Mouse (Mus musculus): ENCODE measurements around the gene Pdhx. TPM values are rescaled to one million over a fixed set of nuclear protein-coding genes. Genes with fewer than 3 reads are reported as not detected.

Gene Pdhx
- polyA plus RNA-seq, 1 experiment from 2014 or later, result 25.3 TPM

DNA sequence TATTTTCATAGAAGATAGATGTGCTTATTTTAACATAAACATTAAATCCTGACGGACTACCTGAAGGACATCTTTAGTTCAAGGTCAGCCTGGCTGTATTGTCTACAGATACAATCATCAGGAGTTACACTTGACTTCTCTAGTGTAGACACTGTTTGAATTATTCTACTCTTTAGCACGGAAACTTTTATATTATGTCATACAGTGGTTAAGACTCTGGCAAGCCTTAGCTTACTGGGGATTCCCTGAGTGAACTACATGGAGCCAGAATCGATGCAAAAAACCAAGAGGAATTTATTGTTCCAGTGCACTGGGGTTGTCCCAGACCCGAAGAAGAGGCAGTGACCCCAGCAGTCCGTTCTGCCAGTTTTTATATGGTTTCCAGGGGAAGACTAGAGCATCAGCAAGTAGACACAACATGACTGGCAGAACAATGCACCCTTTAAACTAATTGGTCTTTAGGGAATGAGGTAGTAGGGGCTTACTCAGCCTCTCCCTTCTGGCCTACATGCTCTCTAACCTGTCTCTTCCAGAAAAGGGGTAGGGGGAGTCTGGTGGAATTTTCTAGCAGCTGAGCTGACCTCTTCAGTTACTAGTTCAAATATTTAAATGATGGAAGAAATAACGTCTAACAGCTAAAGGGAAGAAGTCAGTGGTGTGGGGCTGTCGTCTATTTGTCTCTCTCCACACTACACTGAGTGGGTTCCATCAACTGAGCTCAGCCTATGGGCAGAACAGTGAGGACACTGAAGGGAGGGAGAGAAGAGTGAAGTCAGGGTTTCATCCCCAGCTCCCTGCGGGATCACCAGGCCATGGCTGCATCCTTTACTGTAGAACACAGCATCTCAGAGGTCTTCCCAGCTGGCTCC lies 6.4 kb downstream of the Pdhx start:
- DNase-seq (ENCODE audit: low spot score) (no peak), ATAC-seq (no peak)
- no peak overlapping the region for H3K9ac ChIP-seq (replicated peaks; ENCODE audit: low read depth)
- peaks cover 4% of the 10 kb centered on the region; the same call in 1 of the 2 replicates for H3K4me1 ChIP-seq (ENCODE audit: insufficient read depth, low read depth, low read length)
- 66% methylated on average over 8 of the region's 8 CpGs for WGBS
- no peaks in the 10 kb centered on the region for H3K27me3 ChIP-seq (replicated peaks; ENCODE audit: insufficient read depth, low read length)
- no peaks in the 10 kb centered on the region for H3K36me3 ChIP-seq (ENCODE audit: insufficient read depth, low read length)
- H3K4me3 ChIP-seq (ENCODE audit: low read depth, low read length), result no peak overlapping the region
- no peak for TF ChIP-seq EP300 (IDR thresholded peaks at IDR 0.05)
- no peak for TF ChIP-seq CTCF (IDR thresholded peaks at IDR 0.05)
- no peaks in the 10 kb centered on the region for H3K9me3 ChIP-seq (ENCODE audit: low read length)
- H3K4me2 ChIP-seq (replicated peaks; ENCODE audit: low read depth, low read length), result no peak overlapping the region
- no peak overlapping the region for H3K27ac ChIP-seq (ENCODE audit: low read length)

DNA sequence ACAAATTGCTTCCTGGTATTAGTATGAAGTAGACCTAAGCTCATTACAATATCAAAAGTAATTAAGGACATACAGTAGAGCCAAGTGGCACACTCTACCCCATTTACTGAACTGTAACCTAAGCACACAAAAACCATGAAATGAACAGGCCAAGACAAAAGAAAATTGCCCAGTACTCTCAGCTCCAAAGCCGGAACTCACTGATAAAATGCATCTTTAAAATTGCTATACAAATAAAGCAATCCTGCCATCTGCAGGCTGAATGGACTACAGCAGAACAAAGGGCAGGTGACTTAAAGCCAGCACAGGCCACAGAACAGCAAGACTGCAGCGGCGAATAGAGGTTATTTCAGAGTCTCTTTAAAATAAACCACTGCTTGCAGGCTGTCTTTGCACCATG lies 10.4 kb downstream of the Pdhx start:
- no peaks in the 10 kb centered on the region for H3K9me3 ChIP-seq (ENCODE audit: low read length)
- peak; percentile 76 for DNase-seq (ENCODE audit: low spot score)
- H3K27ac ChIP-seq (ENCODE audit: low read length), result no peak overlapping the region
- WGBS, result 18% methylated on average over 3 of the region's 3 CpGs
- peaks cover 7% of the 10 kb centered on the region; the same call in 1 of the 2 replicates for H3K4me1 ChIP-seq (ENCODE audit: insufficient read depth, low read depth, low read length)
- H3K36me3 ChIP-seq (ENCODE audit: insufficient read depth, low read length), result no peaks in the 10 kb centered on the region
- ATAC-seq, result peak; percentile 66
- no peaks in the 10 kb centered on the region for H3K27me3 ChIP-seq (replicated peaks; ENCODE audit: insufficient read depth, low read length)
- H3K9ac ChIP-seq (replicated peaks; ENCODE audit: low read depth), result no peak overlapping the region
- TF ChIP-seq CTCF (IDR thresholded peaks at IDR 0.05) (peak; percentile 82), EP300 (IDR thresholded peaks at IDR 0.05) (no peak)
- H3K4me3 ChIP-seq (ENCODE audit: low read depth, low read length), result no peak overlapping the region
- no peak overlapping the region for H3K4me2 ChIP-seq (replicated peaks; ENCODE audit: low read depth, low read length)

DNA sequence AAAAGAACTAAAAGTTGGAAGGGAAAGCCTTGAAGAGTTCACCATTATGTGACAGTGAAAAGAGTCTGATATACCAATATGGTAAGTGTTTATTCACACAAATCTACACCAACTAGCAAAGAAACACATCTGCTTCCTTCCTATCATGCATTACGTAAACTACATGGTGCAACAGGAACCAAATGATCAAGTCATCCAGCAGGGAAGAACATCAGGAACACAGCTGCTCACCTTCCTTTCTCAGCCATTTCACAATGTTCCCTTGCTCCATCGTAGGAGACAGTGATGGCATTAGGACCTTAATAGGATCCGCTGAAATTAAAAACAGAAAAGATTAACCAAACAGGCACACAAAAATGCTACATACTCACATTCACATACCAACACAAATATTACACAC lies 15.0 kb downstream of the Pdhx start:
- peak; percentile 85 for ATAC-seq

DNA sequence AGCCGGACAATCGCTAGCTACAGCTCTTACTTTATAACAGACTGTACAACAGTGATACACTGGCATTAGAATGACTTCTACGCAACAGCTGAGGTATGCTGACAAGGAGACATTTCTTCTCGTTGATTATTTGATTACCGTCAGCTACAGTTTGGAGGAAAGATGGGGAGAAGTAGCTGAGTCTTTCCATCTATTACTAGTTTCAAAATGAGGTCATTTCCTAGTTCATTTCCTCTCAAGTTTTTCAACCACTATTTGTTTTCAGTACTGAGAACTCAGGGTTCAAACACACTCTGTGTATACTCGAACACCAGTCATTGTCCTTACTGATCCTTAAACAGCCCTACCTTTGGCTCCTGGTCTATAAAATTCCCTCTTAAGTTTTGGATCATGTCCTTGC lies 17.5 kb downstream of the Pdhx start:
- Histone ChIP-seq H3K9me3 (ENCODE audit: low read length) (no peaks in the 10 kb centered on the region), H3K4me2 (replicated peaks; ENCODE audit: low read depth, low read length) (no peak overlapping the region), H3K4me1 (ENCODE audit: insufficient read depth, low read depth, low read length) (no peaks in the 10 kb centered on the region; the same call in 1 of the 2 replicates), H3K27me3 (replicated peaks; ENCODE audit: insufficient read depth, low read length) (no peaks in the 10 kb centered on the region), H3K9ac (replicated peaks; ENCODE audit: low read depth) (no peak overlapping the region), H3K4me3 (ENCODE audit: low read depth, low read length) (no peak overlapping the region), H3K36me3 (ENCODE audit: insufficient read depth, low read length) (no peaks in the 10 kb centered on the region), H3K27ac (ENCODE audit: low read length) (no peak overlapping the region)
- no peak for ATAC-seq
- no peak for TF ChIP-seq CTCF (IDR thresholded peaks at IDR 0.05)
- TF ChIP-seq EP300 (IDR thresholded peaks at IDR 0.05), result no peak
- DNase-seq (ENCODE audit: low spot score), result no peak
- 85% methylated on average over 6 of the region's 6 CpGs for WGBS

More for the DNA sequence above, 15.0 kb downstream of the Pdhx start:
- Histone ChIP-seq H3K27ac (ENCODE audit: low read length) (no peak overlapping the region; the same call in 1 of the 2 replicates), H3K9me3 (ENCODE audit: low read length) (no peaks in the 10 kb centered on the region), H3K9ac (replicated peaks; ENCODE audit: low read depth) (no peak overlapping the region), H3K27me3 (replicated peaks; ENCODE audit: insufficient read depth, low read length) (no peaks in the 10 kb centered on the region), H3K4me2 (replicated peaks; ENCODE audit: low read depth, low read length) (no peak overlapping the region), H3K36me3 (ENCODE audit: insufficient read depth, low read length) (no peaks in the 10 kb centered on the region), H3K4me1 (ENCODE audit: insufficient read depth, low read depth, low read length) (peaks cover 7% of the 10 kb centered on the region; the same call in 1 of the 2 replicates), H3K4me3 (ENCODE audit: low read depth, low read length) (no peak overlapping the region)
- TF ChIP-seq EP300 (IDR thresholded peaks at IDR 0.05) (peak; percentile 90), CTCF (IDR thresholded peaks at IDR 0.05) (no peak)
- DNase-seq (ENCODE audit: low spot score), result peak; percentile 88
- 56% methylated on average over 3 of the region's 3 CpGs for WGBS

DNA sequence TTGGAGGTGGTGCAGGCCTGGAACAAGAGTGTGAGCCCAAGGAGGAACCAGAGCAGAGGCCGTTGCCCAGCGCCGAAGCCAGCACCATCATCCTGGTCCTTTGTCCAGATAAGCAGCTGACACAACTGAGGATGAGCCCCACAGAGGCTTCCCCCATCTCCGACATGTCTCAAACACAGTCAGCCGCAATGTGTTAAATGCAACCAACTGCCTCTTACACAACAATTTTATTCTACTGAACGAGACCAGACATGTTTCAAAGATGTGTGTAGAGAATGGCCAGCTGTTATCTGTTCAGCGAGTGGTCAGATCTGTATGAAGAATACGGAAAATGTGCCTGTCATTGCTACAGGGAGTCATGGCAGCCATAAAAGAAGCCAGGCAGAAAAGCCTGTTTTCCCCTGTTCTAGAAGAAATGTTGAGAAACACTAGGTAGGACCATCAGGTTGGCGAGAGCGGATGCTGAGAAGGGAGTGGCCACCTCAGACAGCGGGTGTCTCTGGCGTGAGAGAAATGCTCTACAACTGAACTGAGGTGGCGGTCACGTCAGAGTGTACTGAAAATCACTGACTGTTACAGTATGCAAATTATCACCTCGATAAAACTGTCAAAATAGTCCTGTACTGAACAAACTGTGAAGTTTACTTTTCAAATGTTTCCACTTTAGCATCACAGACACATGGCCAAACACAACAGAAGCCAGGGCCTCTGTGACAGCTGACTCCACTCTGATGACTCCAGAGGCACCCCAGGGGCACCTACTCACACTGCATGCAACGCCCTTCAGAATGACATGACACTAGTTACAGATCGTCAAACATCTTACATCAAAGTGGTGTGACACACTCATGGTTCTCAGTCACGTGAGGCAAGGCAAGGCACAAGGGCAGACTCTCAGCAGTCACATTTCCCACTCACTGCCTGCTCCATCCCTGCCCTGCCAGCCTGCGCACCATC lies 21.1 kb downstream of the Pdhx start:
- DNase-seq (ENCODE audit: low spot score) (peak; percentile 83), ATAC-seq (peak; percentile 89)
- no peak overlapping the region for H3K9ac ChIP-seq (replicated peaks; ENCODE audit: low read depth)
- TF ChIP-seq EP300 (IDR thresholded peaks at IDR 0.05) (no peak), CTCF (IDR thresholded peaks at IDR 0.05) (no peak)
- H3K27ac ChIP-seq (ENCODE audit: low read length), result peak overlapping the region; percentile 27; the same call in 1 of the 2 replicates
- no peaks in the 10 kb centered on the region for H3K36me3 ChIP-seq (ENCODE audit: insufficient read depth, low read length)
- H3K27me3 ChIP-seq (replicated peaks; ENCODE audit: insufficient read depth, low read length), result no peaks in the 10 kb centered on the region
- H3K9me3 ChIP-seq (ENCODE audit: low read length), result no peaks in the 10 kb centered on the region
- H3K4me2 ChIP-seq (replicated peaks; ENCODE audit: low read depth, low read length), result no peak overlapping the region
- 65% methylated on average over 19 of the region's 19 CpGs for WGBS
- no peaks in the 10 kb centered on the region for H3K4me1 ChIP-seq (ENCODE audit: insufficient read depth, low read depth, low read length)
- no peak overlapping the region for H3K4me3 ChIP-seq (ENCODE audit: low read depth, low read length)

DNA sequence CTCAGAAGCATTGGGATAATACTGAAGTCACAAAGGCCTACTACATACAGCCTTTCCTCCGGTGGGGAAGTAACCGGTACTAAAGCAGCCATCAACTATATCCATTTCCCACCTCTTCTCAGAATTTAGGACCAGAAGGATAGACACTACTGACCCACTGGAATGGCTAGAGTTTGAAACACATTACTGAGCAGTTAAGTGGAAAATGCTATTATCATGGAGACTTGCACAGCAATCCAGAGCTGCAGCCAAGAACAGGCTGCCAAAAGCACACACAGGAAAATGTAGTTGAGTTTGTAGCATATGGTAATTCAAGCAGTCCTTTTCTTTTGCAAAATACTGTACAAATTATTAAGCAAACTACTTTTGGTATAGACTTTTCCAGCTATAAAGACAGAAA lies 28.0 kb downstream of the Pdhx start:
- no peak overlapping the region for H3K9ac ChIP-seq (replicated peaks; ENCODE audit: low read depth)
- no peak overlapping the region for H3K27ac ChIP-seq (ENCODE audit: low read length)
- H3K27me3 ChIP-seq (replicated peaks; ENCODE audit: insufficient read depth, low read length), result no peaks in the 10 kb centered on the region
- no peak overlapping the region for H3K4me3 ChIP-seq (ENCODE audit: low read depth, low read length)
- TF ChIP-seq CTCF (IDR thresholded peaks at IDR 0.05) (no peak), EP300 (IDR thresholded peaks at IDR 0.05) (no peak)
- no peak overlapping the region for H3K4me2 ChIP-seq (replicated peaks; ENCODE audit: low read depth, low read length)
- 96% methylated on average over 2 of the region's 2 CpGs for WGBS
- H3K9me3 ChIP-seq (ENCODE audit: low read length), result no peaks in the 10 kb centered on the region
- ATAC-seq (no peak), DNase-seq (ENCODE audit: low spot score) (no peak)
- H3K36me3 ChIP-seq (ENCODE audit: insufficient read depth, low read length), result no peaks in the 10 kb centered on the region
- no peaks in the 10 kb centered on the region for H3K4me1 ChIP-seq (ENCODE audit: insufficient read depth, low read depth, low read length)

Measured in lung, postnatal 0 days (tissue).